Mouse (Mus musculus) embryonic stem cell, embryonic (primary cell): Measurements from ENCODE around the gene Ano4.
"Not testable (repeated sequence)": the region's sequence is repeated elsewhere in the genome, so short reads cannot be mapped to it uniquely, and the experiment has no call there.

Experiments used
- CTCF ChIA-PET, 4 experiments: fragments of 300-600 bp in 2 of 4; fragments of 350-600 bp in 2 of 4; sonication (Branson Sonifier 250); formaldehyde crosslinking; loops; one replicate each; lab custom pipeline; 2022; ENCODE audit warnings: inconsistent platforms in 2 of 4; lab: Charles Lee
- POLR2A ChIA-PET, 4 experiments: fragments of 300-600 bp in 2 of 4; fragments of 350-600 bp in 2 of 4; sonication (Branson Sonifier 250); formaldehyde crosslinking; loops; one replicate each; lab custom pipeline; 2022; ENCODE audit warnings: antibody characterized with exemption in 4 of 4, inconsistent platforms in 1 of 4; lab: Charles Lee

The Ano4 gene

DNA sequence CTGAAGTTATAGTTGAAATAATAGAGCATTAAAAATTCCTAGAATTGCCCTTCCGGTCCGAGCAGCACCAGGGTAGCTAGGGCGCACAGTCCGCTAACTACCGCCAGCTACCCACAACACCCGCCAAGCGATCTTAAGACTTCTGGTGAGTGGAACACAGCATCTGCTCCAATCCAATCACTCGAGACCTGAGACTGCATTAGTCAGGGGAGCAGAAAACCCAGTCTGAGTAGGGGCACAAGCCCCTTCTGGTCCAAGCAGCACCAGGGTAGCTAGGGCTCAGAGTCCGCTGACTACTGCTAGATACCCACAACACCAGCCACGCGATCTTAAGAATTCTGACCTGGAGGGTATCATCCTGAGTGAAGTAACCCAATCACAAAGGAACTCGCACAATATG is 299.6 kb downstream of the Ano4 start:
- POLR2A ChIA-PET, CTCF ChIA-PET: not testable (repeated sequence)

DNA sequence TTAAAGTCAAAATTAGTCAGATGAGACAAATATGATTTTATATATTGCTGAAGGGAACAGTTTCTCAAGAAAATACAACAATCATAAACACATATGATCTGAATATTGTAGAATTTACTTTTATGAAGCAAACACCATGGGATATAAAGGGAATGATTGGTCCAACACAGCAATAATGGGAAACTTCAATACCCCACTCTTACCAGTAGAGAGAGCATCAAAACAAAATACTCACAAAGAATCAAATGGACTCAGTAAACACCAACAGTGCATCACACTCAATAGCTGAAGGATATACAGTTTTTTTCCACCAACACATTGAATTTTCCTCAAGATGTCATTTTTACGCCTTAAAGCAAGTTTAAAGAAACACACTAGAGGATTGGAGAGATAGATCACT is 300.4 kb downstream of the Ano4 start:
- CTCF ChIA-PET = no interaction called here
- POLR2A ChIA-PET = no interaction called here

DNA sequence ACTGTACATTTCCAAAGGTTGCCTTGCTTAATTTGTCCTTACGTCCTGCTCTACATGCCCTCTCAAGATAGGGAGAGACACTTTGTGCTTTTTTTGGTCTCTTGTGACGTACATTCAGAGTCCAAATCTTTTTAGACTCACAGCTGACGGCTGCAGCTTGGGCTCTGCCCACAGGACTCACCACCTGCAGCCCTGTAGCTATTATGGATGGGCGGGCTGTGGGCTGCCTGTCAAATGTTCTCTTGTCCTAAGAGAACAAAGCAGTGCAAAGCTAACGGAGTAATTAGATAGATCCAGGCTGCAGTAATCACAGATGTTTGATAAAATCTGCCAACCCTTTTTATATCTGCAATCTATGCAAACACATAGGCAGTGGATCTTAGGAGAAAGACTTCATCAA is 325.6 kb downstream of the Ano4 start:
- CTCF ChIA-PET = no interaction called here

DNA sequence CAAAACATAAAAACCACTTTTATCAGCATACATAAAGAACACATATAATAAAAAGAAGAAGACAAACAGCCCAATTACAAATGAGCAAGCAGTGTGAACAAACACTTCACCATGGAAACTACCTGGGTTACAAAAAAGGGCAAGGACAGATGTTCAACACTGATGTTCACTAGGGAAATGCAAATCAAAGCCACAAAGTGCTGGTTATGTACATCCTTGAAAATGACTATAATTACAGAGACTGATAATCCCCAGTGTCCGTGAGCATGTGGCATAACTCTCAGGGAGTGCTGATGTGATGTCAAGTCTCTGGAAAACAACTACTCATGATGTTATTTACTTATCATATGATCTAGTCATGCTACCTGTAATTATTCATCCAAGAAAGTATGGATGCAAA is 336.3 kb downstream of the Ano4 start:
- POLR2A ChIA-PET = interaction anchor here in 1 of 4 experiments (0.7 kb wide), 1 partner anchor 119 kb away, joined by 3 read pairs; no protein-coding TSS in a partner anchor

More for the DNA sequence above, 325.6 kb downstream of the Ano4 start:
- POLR2A ChIA-PET = no interaction called here

DNA sequence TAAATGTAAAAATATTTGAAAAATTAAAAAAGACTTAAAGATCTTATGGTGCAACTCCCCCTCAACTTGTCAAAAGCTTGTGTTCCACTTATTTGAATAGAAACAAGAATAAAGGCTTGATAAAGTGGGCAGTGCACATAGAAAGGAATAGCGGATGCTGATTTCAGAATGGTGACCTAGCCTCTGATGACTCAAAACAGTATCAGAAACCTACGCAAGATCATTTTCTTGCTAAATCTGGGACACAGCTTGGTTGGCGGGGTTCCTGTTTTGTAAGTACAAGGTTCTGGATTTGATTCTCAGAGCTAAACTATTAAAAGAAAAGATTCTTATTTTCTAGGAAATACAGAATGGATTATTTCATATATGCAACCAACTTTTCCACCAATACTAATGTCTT is 340.0 kb downstream of the Ano4 start:
- CTCF ChIA-PET = interaction anchor here in 1 of 4 experiments (0.6 kb wide), 1 partner anchor 499 kb away, joined by 3 read pairs; no protein-coding TSS in a partner anchor
- POLR2A ChIA-PET = no interaction called here

More for the DNA sequence above, 336.3 kb downstream of the Ano4 start:
- CTCF ChIA-PET = no interaction called here

DNA sequence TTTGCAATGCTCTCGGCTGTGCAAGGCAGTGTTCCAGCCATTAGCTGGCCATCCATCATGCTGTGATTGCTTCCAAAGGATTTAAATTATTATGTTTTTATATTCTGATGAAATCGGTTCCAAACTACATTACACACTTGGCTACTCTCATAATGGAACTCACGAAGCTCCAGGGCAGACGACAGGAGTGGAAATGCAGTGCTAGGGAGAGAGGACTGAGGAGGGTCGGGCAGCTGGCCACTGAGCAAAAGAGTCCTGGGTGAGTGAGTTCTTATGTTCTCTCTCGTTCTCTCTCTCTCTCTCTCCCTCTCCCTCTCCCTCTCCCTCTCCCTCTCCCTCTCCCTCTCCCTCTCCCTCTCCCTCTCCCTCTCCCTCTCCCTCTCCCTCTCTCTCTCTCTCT is 357.6 kb downstream of the Ano4 start:
- POLR2A ChIA-PET = no interaction called here
- CTCF ChIA-PET = no interaction called here

DNA sequence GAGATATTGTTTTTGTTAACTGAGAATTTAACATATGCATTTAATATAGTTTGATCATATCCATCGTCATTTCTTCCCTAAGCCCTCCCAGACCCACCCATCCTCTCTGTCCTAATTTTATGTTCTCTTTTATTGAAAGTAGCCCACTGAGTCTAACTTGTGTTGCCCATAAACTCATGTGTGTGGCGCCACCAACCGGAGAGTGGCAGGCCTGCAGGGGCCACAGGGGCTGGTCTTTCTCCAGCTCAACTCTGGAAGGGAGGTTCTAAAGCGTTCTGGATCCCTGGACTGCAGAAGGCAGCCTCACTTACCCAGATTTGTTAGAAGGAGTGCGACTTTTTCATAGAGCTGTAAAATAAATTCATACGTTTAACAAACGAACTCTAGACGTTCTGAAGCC is 361.1 kb downstream of the Ano4 start:
- CTCF ChIA-PET = interaction anchor here in 3 of 4 experiments (0.5 to 1.2 kb wide), 6 partner anchors 40 to 655 kb away, joined by 3 to 6 read pairs (median 3); no protein-coding TSS in a partner anchor
- POLR2A ChIA-PET = no interaction called here

DNA sequence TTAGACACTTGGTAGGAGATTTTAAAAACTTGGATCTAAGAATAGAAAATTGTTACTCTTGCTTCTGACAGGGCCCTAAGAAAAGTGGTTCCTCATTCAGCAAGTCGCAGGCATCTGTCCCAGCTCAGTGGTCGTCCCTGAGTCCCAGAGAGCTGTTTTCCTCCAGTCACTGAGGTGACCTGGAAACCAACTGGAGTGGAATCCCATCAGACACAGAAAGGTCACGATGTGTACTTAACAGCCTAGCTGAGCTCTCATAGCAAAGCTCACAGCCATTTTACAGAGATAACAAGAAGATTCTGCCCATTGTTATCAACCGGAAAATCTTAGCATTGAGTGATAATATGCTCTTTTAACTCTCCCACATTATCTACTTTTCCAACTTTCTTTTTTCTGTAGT is 365.1 kb downstream of the Ano4 start:
- CTCF ChIA-PET = no interaction called here

DNA sequence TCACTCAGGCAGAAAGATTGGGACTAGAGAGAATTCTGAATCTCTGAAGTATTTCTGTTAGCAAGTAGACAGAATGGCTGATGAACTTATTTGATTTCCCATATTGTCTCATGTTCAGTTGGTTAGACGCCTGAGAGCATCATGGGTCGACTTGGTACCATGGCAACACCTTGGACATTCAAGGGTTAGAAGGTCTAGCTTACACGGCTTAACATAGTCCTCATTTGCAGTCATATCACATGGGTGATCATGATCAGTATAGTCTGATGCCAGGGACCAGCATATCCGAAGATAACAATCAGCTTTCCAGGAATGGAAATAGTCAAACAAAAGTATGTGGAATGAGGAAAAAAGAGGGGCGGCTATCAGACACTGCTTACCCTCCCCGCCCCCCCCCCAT is 365.6 kb downstream of the Ano4 start:
- ChIA-PET POLR2A (no interaction called here), CTCF (no interaction called here)

More for the DNA sequence above, 365.1 kb downstream of the Ano4 start:
- POLR2A ChIA-PET = no interaction called here

DNA sequence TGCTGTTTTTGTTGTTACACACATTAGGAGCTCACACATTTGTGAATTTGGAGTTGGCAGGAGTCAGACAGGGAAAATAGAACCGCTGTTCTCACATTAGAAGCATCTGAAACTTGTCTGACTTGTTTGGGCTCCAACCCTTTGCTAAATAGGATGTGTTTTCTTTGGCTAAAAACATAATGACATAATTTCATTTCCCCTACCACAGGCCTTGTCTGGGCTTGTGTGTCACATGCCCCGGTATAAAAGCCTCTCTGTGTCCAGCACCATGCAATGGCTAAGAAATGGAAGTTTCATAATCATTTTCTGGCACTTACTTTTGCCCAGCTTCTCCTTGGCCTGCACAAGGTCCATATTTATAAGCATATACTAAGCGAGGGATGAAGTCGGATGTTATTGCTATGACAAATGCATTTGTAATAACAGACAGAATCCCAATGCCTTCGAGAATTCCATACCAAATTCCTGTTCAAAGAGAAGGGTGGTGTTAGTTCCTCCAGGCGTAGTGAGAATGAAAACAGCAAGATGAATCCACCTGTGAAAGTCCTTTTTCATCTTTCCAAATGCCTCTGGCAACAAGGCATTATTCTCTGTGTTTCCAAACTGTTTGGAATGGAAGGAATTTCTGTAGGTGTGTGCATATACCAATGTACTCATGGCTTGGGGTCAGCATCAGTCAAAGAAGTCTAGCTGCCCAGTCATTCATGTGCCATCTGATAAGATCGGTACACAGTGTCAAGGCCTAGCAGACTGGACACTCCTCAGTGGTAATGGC is 373.4 kb downstream of the Ano4 start:
- POLR2A ChIA-PET = no interaction called here
- CTCF ChIA-PET = no interaction called here

DNA sequence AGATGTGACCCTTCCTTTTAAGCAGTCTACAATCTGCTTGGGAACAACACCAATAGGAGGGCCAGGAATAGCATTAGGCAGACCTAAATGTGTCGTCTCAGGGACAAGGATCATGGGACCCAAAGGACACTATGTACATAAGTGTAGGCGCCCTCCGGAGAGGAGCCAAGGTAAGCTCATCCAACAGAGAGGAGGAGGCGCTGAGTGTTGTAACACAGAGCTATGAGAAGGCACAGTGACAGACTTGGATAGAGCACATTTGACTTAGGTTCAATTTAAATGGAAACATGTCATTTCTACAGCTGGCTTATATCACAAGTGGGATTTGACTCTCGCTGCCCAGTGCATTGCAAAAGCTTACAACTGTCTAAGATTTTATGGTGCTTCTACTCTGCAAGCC is 376.0 kb downstream of the Ano4 start:
- ChIA-PET CTCF (no interaction called here), POLR2A (no interaction called here)

DNA sequence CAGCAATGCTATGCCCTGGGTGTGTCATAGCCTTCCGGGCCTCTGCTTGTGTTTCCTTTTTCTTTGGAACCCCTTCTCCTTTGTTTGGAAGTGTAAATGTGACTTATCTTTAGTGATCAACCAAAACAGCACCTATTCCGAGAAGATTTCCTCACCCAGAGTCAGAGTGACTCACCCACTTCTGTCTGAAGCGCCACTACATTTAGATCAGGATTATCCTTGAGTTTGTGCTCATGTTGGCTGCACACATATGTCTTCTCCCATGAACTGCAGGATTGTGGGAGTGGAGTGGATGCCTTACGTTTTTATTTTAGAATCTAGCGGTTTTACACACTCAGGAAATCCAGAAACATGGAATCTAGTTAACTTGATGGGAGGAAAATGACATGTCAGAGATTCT is 383.8 kb downstream of the Ano4 start:
- POLR2A ChIA-PET = interaction anchor here in 2 of 4 experiments (0.6 to 0.8 kb wide), 3 partner anchors 138 to 1666 kb away, joined by 5 to 18 read pairs (median 5); no protein-coding TSS in a partner anchor
- CTCF ChIA-PET = no interaction called here

DNA sequence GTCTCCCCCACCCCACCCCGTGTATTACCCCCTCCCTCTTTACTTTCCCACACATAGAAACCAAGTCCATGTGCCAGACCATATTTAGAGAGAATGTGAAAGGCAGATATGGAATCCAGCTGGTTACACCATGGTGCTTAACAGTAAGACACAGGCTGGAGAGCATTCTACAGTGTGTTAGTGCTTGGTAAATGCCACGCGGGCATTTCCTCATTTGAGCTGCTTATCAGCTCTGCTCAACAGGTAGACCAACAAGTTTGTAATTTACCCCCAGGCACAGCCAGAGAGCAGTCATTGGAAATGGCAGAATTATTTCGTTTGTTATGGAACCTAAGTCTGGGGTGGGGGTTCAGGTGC is 394.3 kb downstream of the Ano4 start:
- CTCF ChIA-PET = no interaction called here
- POLR2A ChIA-PET = no interaction called here

DNA sequence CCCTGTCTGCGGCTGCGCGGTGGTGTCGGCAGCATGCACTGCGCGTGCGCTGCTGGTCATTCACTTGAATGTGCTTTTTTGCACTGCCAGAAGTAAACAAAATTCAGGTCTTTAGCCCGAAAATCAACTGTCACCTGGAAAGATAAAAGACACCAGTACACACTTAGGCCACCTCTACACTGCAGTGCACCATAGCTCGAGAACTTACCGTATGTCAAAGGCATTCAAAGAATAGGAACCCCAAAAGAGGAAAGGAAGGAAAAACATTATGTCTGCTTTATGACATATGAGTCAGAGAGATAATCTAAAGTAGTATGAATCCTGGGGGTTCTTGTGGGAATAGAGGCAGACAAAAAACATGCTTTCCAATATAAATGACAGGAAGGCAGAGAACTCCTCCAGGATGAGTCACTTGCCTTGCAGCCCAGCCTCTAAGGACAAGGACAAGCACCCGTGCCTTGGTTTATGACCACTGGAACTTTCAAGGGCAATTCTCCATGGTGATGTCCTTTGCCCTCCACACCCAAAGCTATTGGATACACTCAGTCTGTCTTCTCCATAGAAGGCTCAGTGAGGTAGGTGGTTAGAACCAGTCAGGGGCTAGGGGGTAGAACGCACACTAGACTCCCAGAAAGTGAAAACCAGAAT is 394.8 kb downstream of the Ano4 start:
- CTCF ChIA-PET = no interaction called here
- POLR2A ChIA-PET = no interaction called here
